Comparison of ENCODE assay signal across 24 mouse cellular contexts in the genomic region with DNA sequence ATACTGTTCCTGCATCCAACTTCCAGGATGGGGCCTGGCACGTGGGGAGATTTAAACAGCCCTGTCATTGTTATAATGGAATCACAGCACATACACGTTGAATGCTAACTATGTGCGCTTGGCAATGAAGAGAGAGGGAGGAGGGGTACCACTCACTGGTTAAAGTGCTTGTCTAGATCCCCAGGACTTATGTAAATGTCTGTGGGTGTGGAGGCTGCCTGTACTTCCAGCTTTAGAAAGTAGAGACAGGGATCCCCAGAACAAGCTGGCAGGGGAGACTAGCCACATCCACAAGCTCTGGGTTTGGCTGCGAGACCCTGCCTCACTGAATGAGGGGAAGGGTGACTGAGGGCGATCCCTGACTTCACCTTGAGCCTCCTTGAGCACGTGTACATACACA.
DNase-seq lines count a peak whose midpoint lies in the region; ATAC-seq lines count a peak whose summit lies in the region.
"Had no signal": no experiment of that assay in that cellular context is flagged by ENCODE, and none has a peak within 500 bp of the region (broad histone marks: within the 10 kb centered on the region; RNA-seq: fewer than 3 reads in every experiment).

No protein-coding gene starts in this region.

- intact Hi-C loops in left cerebral cortex, postnatal 25 days (cut with DNase I) = loop anchor here (1.0 to 2.0 kb wide), 3 partner anchors 108 to 281 kb away; no protein-coding TSS in a partner anchor

- no peak overlapping the region for H3K9ac ChIP-seq in midbrain, embryonic 14.5 days (replicated peaks; ENCODE audit: low read length)
- H3K9ac ChIP-seq: forebrain, embryonic 13.5 days; heart, embryonic 13.5 days; limb, embryonic 12.5 days; liver, postnatal 0 days had no signal

- H3K27ac ChIP-seq in midbrain, embryonic 14.5 days (replicated peaks; ENCODE audit: low read depth, low read length) = no peak overlapping the region
- H3K27ac ChIP-seq: forebrain, embryonic 13.5 days; heart, adult 2 months; heart, embryonic 13.5 days; limb, embryonic 12.5 days had no signal

- H3K27me3 ChIP-seq in midbrain, embryonic 14.5 days (ENCODE audit: control insufficient read depth, insufficient read depth, low read length) = no peaks in the 10 kb centered on the region

- peak; percentile 67 for DNase-seq in right cerebral cortex, adult 18-20 months
- no peak for DNase-seq in right cerebral cortex, postnatal 4 days
- DNase-seq in frontal cortex, postnatal 25 days (ENCODE audit: low spot score in 2 of 2) = peak; percentile 9 to 15
- peak; percentile 58 to 89 for DNase-seq in left cerebral cortex, postnatal 25 days (ENCODE audit: low spot score in 2 of 2)
- no peak for DNase-seq in midbrain, embryonic 14.5 days
- no peak for DNase-seq in urinary bladder, adult 18-20 months (ENCODE audit: low spot score in 2 of 2)
- DNase-seq in cerebellum, adult 18-20 months = no peak
- DNase-seq: adrenal gland, adult 8-10 months; cerebellum, adult 8-10 months; gastrocnemius, postnatal 36 days; heart, adult 2 months; heart, postnatal 14 days; kidney, postnatal 4 days; liver, postnatal 0 days; thymus, postnatal 14 days had no signal

- no peaks in the 10 kb centered on the region for H3K9me3 ChIP-seq in midbrain, embryonic 14.5 days (ENCODE audit: control insufficient read depth, low read length)
- H3K9me3 ChIP-seq: forebrain, embryonic 13.5 days; heart, embryonic 13.5 days; limb, embryonic 12.5 days had no signal

- no peak overlapping the region for H3K4me3 ChIP-seq in midbrain, embryonic 14.5 days (replicated peaks; ENCODE audit: low read depth, low read length)
- H3K4me3 ChIP-seq: forebrain, embryonic 13.5 days; heart, adult 2 months; heart, embryonic 13.5 days; limb, embryonic 12.5 days had no signal

- no peaks in the 10 kb centered on the region for H3K36me3 ChIP-seq in midbrain, embryonic 14.5 days (ENCODE audit: control insufficient read depth, insufficient read depth, low read length)
- H3K36me3 ChIP-seq: heart, embryonic 13.5 days; limb, embryonic 12.5 days had no signal

- H3K4me1 ChIP-seq in midbrain, embryonic 14.5 days (ENCODE audit: control insufficient read depth, insufficient read depth, low read length) = peaks cover 11% of the 10 kb centered on the region; the same call in 1 of the 2 replicates

- no peak for ATAC-seq in midbrain, embryonic 14.5 days (ENCODE audit: low FRiP score, low TSS enrichment)
- ATAC-seq: activated CD4-positive, CD25-positive, alpha-beta regulatory T cell, adult 4 months; forebrain, embryonic 13.5 days; hindbrain, postnatal 0 days; intestine, embryonic 16.5 days; liver, postnatal 0 days; lung, postnatal 0 days had no signal

- WGBS in midbrain, embryonic 14.5 days = 51% methylated on average over 6 of the region's 6 CpGs

- no peak overlapping the region for H3K4me2 ChIP-seq in midbrain, embryonic 14.5 days (ENCODE audit: low read length)
- H3K4me2 ChIP-seq: forebrain, embryonic 13.5 days; heart, embryonic 13.5 days; limb, embryonic 12.5 days; liver, embryonic 11.5 days; midbrain, embryonic 11.5 days had no signal

Comparison
In these comparisons a context has a peak if more than half of its experiments do, and no peak if none do; other contexts are left out.
1. DNase-seq: peak in right cerebral cortex, adult 18-20 months (single experiment), frontal cortex, postnatal 25 days (2 of 2) and left cerebral cortex, postnatal 25 days (2 of 2); none in right cerebral cortex, postnatal 4 days (single experiment), midbrain, embryonic 14.5 days (single experiment), urinary bladder, adult 18-20 months (0 of 2) and cerebellum, adult 18-20 months (0 of 2).